Mouse (Mus musculus) ovary, postnatal 36 days (tissue): ENCODE measurements around the gene Psmg1.

Experiments used
- DNase-seq: peaks from one replicate; pipeline ENCODE4 v3.0.0; 2022; ENCODE audit warnings: low spot score, mixed read lengths

Psmg1 gene

DNA sequence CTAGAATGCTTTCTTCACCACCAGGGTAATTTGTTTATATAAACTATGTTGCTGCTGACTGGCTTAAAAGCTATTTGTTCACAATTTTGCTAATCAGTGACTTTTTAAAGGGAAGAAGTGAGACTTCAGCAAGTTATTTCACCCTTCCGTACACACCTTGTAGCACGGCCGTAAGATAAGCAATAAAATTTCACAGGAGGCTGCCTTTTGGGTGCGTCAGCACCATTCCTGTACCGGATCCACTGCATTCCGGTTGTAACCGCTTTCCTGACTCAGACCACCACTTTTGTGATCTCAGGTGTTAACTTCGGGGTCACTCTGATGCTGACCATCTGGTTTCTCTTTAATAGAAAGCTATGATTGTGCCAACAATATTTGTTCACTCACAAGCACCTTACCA, 32.7 kb downstream of the Psmg1 start:
- DNase-seq, result no peak

DNA sequence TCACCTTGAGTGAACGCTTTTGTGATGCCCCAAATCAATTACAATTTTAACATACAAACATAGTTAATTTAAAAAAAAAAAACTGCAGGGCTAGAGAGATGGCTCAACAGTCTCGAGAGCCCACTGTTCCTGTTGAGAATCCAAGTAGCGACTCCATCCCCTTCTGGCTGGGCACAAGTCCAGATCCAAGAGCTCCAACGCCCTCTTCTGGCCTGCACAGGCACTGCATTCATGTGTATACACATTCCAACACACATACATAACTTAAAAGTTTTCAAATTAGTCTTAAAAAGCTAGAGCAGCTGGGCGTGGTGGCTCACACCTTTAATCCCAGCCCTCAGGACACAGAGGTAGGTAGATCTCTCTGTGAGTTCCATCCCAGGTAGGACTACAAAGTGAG, 34.1 kb downstream of the Psmg1 start:
- DNase-seq, result no peak

DNA sequence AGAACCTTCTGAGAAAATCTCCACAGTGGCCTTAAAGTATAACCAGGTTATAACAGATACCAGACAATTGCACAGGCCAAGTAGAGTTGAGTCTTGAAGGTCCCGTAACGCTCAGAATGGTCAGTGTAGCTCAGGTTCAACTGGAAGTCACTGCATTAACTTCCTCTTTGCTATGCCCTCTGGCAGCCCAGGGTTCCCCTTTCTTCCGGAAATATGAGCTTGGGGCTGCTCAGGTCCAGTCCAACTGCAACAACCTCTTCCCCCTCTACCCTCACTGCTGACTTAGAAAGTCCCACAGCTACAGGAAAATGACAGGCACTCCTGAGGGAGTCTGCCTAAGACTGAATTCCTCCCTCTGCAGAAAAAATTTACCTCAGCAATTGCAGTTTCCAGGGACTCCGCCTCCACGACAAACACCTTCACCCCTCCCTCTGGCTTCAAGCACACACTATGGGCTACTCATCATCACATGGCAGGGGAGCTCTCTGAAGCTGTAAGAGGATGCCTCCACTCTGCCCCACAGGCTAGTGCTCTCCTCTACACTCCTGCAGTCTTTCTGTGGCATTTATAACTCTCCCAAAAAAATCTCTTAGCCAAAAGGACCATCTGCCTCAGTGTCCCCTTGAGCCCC, 34.9 kb downstream of the Psmg1 start:
- no peak for DNase-seq

DNA sequence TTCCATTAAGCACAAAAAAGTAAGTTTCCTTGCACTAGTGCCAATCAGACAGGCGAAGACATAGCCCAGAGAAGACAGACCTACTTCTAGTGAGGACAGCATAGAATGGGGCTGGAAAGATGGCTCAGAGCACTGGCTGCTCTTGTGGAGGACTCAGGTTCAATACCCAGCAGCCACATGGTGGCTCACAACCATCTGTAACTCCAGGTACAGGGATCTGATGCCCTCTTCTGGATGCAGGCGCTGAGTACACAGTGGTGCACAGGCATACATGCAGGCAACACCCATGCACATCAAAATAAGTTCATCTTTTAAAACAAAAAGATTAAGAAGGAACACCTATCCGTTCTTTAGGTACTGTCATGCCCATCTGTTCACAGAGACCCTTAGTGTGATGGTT, 36.4 kb downstream of the Psmg1 start:
- DNase-seq, result no peak

DNA sequence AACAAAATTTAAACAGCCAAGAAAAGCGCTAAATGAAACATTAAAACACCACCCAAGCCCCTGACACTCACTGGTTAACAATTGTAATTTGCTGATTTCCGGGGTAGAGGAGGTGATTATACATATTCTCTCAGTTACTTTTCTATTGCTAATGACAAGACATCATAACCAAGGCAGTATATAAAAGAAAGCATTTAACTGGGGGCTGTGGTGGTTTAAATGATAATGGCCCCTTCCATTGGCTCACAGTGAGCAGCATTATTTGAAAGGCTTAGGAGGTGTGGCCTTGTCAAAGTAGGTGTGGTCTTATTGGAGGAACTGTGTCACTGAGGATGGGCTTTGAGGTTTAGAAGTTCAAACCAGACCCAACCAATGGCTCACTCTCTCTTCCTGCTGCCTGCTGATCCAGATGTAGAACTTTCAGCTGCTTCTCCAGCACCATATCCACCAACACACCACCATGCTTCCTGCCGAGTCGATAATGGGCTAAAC, 37.6 kb downstream of the Psmg1 start:
- DNase-seq, result no peak

DNA sequence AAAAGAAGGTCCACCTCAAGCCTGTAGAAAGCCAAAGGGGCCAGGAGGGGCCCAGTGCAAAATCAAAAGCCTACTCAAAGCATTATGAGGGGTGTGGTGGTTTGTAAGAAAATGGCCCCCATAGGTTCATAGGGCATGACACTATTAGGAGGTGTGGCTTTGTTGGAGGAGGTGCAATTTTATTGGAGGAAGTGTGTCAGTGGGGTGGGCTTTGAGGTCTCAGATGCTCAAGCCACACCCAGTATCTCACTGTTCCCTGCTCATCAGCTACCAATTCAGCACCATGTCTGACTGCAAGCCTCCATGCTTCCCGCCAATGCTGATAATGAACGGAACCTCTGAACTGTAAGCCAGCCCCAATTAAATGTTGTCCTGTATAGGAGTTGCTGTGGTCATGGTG, 39.3 kb downstream of the Psmg1 start:
- DNase-seq, result no peak

DNA sequence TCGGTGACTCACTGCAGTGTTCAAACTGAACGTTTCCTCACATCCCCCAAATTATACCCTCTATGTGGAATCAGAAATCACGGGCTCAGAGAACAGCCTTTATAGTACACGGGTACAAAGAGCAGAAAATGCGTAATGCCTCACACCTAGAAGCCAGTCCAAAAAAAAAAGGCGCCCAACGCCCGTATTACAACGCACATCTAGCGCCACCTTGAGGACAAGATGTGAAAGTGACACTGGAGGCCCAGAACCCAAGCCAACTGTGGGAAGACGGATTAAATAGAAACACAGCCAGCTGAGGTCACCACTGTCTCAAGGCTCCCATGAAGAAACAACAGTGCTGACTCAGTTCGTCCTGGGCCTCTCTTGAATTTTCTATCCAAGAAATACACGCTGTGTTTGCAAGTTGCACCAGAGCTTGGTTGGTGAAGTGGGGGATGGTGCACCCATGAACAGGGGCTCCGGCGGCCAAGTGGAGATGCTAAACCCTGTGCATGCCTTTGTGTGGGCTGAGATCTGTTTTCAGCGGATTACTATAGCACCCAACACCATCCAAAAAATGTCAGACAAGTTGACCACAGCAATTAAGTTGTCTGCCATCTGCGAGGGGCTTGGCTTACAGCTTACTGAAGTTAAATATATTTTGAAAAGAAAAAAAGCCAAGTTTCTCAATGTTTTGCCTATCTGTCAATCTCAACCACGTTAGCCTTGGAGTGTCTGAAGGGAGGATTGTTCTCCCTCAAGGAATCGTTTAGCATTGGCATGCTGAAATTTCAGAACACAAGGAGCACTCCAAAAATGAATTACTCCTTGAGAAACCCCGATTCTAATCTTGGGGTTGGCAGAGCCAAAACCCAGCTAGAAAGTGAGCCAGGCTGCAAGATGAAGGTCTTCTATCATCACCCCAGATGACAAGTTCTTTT, 45.1 kb downstream of the Psmg1 start:
- DNase-seq, result peak; percentile 70

DNA sequence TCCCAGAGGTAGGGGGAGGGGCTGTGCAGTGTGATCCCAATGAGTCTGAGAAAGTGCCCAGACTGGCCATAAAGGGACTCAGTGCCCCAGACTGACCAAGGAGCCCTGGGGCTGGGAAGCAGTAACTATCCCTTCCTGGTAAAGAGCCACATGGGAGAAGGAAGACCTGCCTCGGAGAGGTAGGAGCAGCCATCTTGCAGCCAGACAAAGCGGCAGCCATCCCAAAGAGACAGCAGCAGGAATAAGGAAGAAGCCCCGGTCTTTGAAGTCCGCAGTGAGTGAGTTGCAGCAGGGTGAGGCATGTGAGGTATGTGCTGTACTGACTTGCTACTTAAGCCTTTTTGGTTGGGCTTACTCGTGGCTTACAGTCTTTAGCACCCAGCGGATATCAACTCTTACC, 47.6 kb downstream of the Psmg1 start:
- no peak for DNase-seq

DNA sequence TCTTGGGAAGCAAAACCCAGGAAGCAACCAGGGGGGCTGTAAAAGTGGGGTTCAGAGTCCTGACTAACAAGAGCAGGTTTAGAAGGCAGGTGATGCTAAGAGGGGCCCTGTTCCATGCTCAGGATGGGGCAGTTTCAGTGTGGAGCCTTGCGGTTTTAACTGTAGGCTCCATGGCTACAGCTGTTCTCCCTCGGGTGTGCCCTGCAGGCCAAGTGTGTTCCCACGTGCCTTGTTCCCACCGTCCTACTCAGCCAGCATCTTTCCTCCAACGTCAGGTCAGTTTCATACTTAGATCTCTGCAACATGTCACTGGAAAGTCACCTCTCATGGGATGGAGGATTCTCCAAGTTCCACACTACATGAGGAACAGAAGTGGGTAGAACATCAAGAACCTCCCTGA, 49.2 kb downstream of the Psmg1 start:
- no peak for DNase-seq

DNA sequence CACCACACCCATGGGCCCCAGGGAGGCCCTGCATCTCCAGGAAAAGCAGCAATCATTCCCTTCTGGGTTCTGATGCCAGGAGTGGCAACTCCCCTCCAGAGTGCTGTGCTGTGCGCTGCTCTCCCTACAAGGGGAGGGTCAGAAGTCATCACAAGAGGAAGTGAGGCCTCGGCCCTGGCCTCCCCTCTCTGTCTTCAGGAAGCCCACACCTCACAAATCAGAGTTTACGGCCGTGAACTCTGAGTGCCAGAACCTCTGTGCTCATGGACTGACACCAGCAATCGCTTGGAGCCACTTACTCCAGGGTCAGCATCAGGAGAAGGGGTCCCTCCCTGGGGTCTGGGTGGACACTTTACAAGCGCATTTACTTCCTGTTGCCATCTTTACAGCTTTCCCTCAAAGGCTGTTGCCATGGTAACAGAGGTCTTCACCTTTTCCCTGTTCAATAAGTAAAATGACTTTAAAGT, 55.2 kb downstream of the Psmg1 start:
- DNase-seq, result no peak

DNA sequence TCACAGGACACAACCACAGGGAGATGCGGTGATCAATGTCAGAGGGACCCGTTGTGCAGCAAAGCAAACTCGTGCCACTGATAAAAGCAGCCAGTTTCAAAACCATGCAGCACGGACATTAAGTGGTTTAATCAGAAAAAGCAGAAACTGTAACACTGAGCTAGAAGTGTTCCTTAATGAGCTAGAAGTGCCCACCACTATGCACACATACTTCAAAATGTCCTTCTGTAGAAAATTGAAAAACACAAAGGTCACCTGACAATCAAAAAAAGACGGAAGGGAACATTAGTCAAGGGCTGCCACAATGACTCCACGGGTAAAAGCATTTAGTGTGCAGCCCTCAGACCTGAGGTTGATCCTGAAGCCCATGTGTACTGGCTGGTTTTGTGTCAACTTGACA, 57.9 kb downstream of the Psmg1 start:
- DNase-seq, result no peak

DNA sequence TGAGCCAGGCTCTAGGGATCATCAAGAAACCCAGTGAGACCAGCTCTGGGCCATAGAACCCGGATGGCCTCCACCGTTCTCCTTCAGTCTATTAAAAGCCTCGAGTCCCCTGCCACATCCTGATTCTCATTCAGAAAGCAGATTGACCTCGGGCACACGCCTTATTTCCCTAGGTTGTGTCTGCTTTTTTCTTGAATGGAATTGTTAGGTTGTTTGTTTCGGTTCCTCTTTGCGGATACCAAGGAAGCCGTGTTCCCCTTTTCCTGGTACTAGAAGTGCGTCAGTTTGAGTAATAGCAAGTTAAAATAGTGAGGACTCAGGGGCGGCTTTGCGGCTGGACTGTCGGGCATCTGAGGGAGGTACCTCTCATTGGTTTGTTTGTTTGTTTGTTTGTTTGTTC, 59.3 kb downstream of the Psmg1 start:
- no peak for DNase-seq
